Mouse (Mus musculus): ENCODE results near the gene Smim20.

DNA sequence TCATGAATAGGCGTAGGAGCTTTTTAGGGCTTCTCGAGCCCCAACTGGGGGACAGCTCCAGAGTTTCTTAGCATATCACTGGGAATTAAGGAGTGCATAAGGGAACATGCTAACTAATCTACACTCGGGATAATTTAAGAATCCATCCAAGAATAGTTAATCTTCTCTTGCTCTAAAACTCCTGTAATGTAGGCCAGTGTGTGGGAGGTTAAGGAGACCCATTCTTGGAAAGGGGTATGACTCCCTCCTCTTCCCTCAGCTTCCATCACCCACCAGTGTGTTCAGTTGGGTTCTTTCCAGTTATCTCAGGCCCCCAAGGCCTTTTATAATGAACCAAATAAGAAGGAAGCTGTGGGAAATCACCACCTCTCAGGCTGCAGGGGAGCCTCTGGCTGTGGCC is 40.0 kb downstream of the Smim20 start:
- TF ChIP-seq CTCF (IDR thresholded peaks at IDR 0.05; ENCODE audit: insufficient read depth, low read depth, low read length), result no peak
- TF ChIP-seq POLR2A (IDR thresholded peaks at IDR 0.05; ENCODE audit: insufficient read depth, low read depth, low read length), result no peak

Measured in olfactory bulb, adult 2 months (tissue).